Mouse (Mus musculus): ENCODE measurements around the gene Nktr. TPM values are rescaled to one million over a fixed set of nuclear protein-coding genes. Genes with fewer than 3 reads are reported as not detected.

Nktr gene
- total and polyA plus RNA-seq, 3 experiments = 32.4 to 70.7 (median 34.3) TPM

- Histone ChIP-seq H3K79me2 (ENCODE audit: control insufficient read depth, insufficient read depth, low read length, poor library complexity) (no peaks in the 10 kb centered on the region), H3K9ac (ENCODE audit: control insufficient read depth, low read depth, low read length, poor library complexity, severe bottlenecking) (no peak overlapping the region), H3K36me3 (ENCODE audit: control insufficient read depth in 1 of 2, insufficient read depth in 2 of 2, low read length in 2 of 2) (no peaks in the 10 kb centered on the region), H3K9me3 (replicated peaks; ENCODE audit: insufficient read depth, low read length) (no peaks in the 10 kb centered on the region), H3K27me3 (ENCODE audit: control insufficient read depth in 1 of 2, insufficient read depth in 2 of 2, low read length in 2 of 2) (no peaks in the 10 kb centered on the region), H3K27ac (ENCODE audit: control insufficient read depth, low read depth, low read length) (no peak overlapping the region), H3K4me3 (ENCODE audit: control insufficient read depth in 1 of 2, insufficient read depth in 1 of 2, low read depth in 2 of 2, low read length in 2 of 2) (no peak overlapping the region), H3K4me1 (ENCODE audit: control insufficient read depth in 1 of 2, insufficient read depth in 2 of 2, low read length in 2 of 2) (no peaks in the 10 kb centered on the region)
- TF ChIP-seq HCFC1 (IDR thresholded peaks at IDR 0.05; ENCODE audit: low read depth, low read length) (no peak), TAL1 (IDR thresholded peaks at IDR 0.05; ENCODE audit: low read length) (no peak), MEF2A (IDR thresholded peaks at IDR 0.05; ENCODE audit: extremely low read depth, insufficient replicate concordance, low read depth, low read length, poor library complexity, severe bottlenecking) (no peak), NELFE (IDR thresholded peaks at IDR 0.05; ENCODE audit: low read depth, low read length) (no peak), GABPA (IDR thresholded peaks at IDR 0.05; ENCODE audit: low read depth, low read length) (no peak), ZC3H11A (IDR thresholded peaks at IDR 0.05; ENCODE audit: low read depth, low read length) (no peak), BHLHE40 (IDR thresholded peaks at IDR 0.05; ENCODE audit: borderline replicate concordance, low read depth, low read length) (no peak), ZMIZ1 (IDR thresholded peaks at IDR 0.05; ENCODE audit: low read depth, low read length) (no peak), SIN3A (IDR thresholded peaks at IDR 0.05; ENCODE audit: low read length) (no peak), NRF1 (IDR thresholded peaks at IDR 0.05; ENCODE audit: insufficient read depth, low read depth, low read length, poor library complexity, severe bottlenecking) (no peak), TBP (IDR thresholded peaks at IDR 0.05; ENCODE audit: low read depth, low read length) (no peak)
- no peak for DNase-seq (ENCODE audit: low read depth, low spot score)
These were observed 43.8 kb downstream of the Nktr start for GRCm38 (mm10) chr9:121762761-121763160.

- no peak overlapping the region for H3K9ac ChIP-seq (ENCODE audit: control insufficient read depth, low read depth, low read length, poor library complexity, severe bottlenecking)
- no peak overlapping the region for H3K4me3 ChIP-seq (ENCODE audit: control insufficient read depth in 1 of 2, insufficient read depth in 1 of 2, low read depth in 2 of 2, low read length in 2 of 2)
- H3K4me1 ChIP-seq (ENCODE audit: control insufficient read depth in 1 of 2, insufficient read depth in 2 of 2, low read length in 2 of 2) = no peaks in the 10 kb centered on the region
- H3K9me3 ChIP-seq (replicated peaks; ENCODE audit: insufficient read depth, low read length) = no peaks in the 10 kb centered on the region
- no peaks in the 10 kb centered on the region for H3K27me3 ChIP-seq (ENCODE audit: control insufficient read depth in 1 of 2, insufficient read depth in 2 of 2, low read length in 2 of 2)
- no peaks in the 10 kb centered on the region for H3K79me2 ChIP-seq (ENCODE audit: control insufficient read depth, insufficient read depth, low read length, poor library complexity)
- H3K36me3 ChIP-seq (ENCODE audit: control insufficient read depth in 1 of 2, insufficient read depth in 2 of 2, low read length in 2 of 2) = no peaks in the 10 kb centered on the region
- no peak for DNase-seq (ENCODE audit: low read depth, low spot score)
- TF ChIP-seq RAD21 (IDR thresholded peaks at IDR 0.05; ENCODE audit: low read depth, low read length) (no peak), ETS1 (IDR thresholded peaks at IDR 0.05; ENCODE audit: low read depth, low read length) (no peak), POLR2A (IDR thresholded peaks at IDR 0.05; ENCODE audit: control insufficient read depth in 1 of 2, insufficient read depth in 1 of 2, low read depth in 1 of 2, low read length in 2 of 2, poor library complexity in 1 of 2) (no peak)
- no peak overlapping the region for H3K27ac ChIP-seq (ENCODE audit: control insufficient read depth, low read depth, low read length)
These were observed 44.7 kb downstream of the Nktr start for GRCm38 (mm10) chr9:121763716-121764115.

- Histone ChIP-seq H3K9ac (ENCODE audit: control insufficient read depth, low read depth, low read length, poor library complexity, severe bottlenecking) (no peak overlapping the region), H3K27ac (ENCODE audit: control insufficient read depth, low read depth, low read length) (no peak overlapping the region), H3K9me3 (replicated peaks; ENCODE audit: insufficient read depth, low read length) (no peaks in the 10 kb centered on the region), H3K27me3 (ENCODE audit: control insufficient read depth in 1 of 2, insufficient read depth in 2 of 2, low read length in 2 of 2) (no peaks in the 10 kb centered on the region), H3K79me2 (ENCODE audit: control insufficient read depth, insufficient read depth, low read length, poor library complexity) (no peaks in the 10 kb centered on the region), H3K4me3 (ENCODE audit: control insufficient read depth in 1 of 2, insufficient read depth in 1 of 2, low read depth in 2 of 2, low read length in 2 of 2) (no peak overlapping the region), H3K4me1 (ENCODE audit: control insufficient read depth in 1 of 2, insufficient read depth in 2 of 2, low read length in 2 of 2) (no peaks in the 10 kb centered on the region), H3K36me3 (ENCODE audit: control insufficient read depth in 1 of 2, insufficient read depth in 2 of 2, low read length in 2 of 2) (no peaks in the 10 kb centered on the region)
- TF ChIP-seq POLR2A (IDR thresholded peaks at IDR 0.05; ENCODE audit: control insufficient read depth in 1 of 2, insufficient read depth in 1 of 2, low read depth in 1 of 2, low read length in 2 of 2, poor library complexity in 1 of 2) (no peak), NRF1 (IDR thresholded peaks at IDR 0.05; ENCODE audit: insufficient read depth, low read depth, low read length, poor library complexity, severe bottlenecking) (no peak), MAZ (IDR thresholded peaks at IDR 0.05; ENCODE audit: low read depth, low read length) (no peak), ZNF384 (IDR thresholded peaks at IDR 0.05; ENCODE audit: low read depth, low read length) (no peak), ZKSCAN1 (IDR thresholded peaks at IDR 0.05; ENCODE audit: low read depth, low read length) (no peak), TCF12 (IDR thresholded peaks at IDR 0.05; ENCODE audit: low read depth, low read length) (no peak), POLR2AphosphoS5 (IDR thresholded peaks at IDR 0.05; ENCODE audit: borderline replicate concordance, low read depth, low read length) (no peak), ETS1 (IDR thresholded peaks at IDR 0.05; ENCODE audit: low read depth, low read length) (no peak), HCFC1 (IDR thresholded peaks at IDR 0.05; ENCODE audit: low read depth, low read length) (no peak), MAX (IDR thresholded peaks at IDR 0.05; ENCODE audit: low read length) (no peak), USF2 (IDR thresholded peaks at IDR 0.05; ENCODE audit: borderline replicate concordance in 1 of 2, insufficient read depth in 1 of 2, low read depth in 1 of 2, low read length in 2 of 2) (no peak)
- DNase-seq (ENCODE audit: low read depth, low spot score) = no peak
These were observed 46.3 kb downstream of the Nktr start for GRCm38 (mm10) chr9:121765166-121765855.

Measured in MEL (cell line).